Mouse (Mus musculus) G1E (cell line): ENCODE measurements around the gene Tent4b.

Experiments used
- CTCF ChIP-seq: IDR thresholded peaks from 2 replicates; pipeline ENCODE4 v1.5.1; 2012; ENCODE audit warnings: low read depth, low read length, inconsistent platforms, mixed read lengths
- GATA1 ChIP-seq: IDR thresholded peaks from 2 replicates; pipeline ENCODE4 v1.6.1; 2012; ENCODE audit warnings: borderline replicate concordance, low read length, inconsistent platforms, mixed read lengths
- TAL1 ChIP-seq: conservative IDR thresholded peaks from 2 replicates; pipeline ENCODE4 v1.6.1; 2012; ENCODE audit warnings: low read depth, low read length, inconsistent platforms, mixed read lengths

GRCm38 (mm10) chr8:88293590-88294356 is 94.8 kb downstream of the Tent4b start:
- no peak for TF ChIP-seq CTCF
- TF ChIP-seq TAL1: no peak
- no peak for TF ChIP-seq GATA1
